Mouse (Mus musculus): ENCODE results near the gene Olfr968.

Olfr968 gene

DNA sequence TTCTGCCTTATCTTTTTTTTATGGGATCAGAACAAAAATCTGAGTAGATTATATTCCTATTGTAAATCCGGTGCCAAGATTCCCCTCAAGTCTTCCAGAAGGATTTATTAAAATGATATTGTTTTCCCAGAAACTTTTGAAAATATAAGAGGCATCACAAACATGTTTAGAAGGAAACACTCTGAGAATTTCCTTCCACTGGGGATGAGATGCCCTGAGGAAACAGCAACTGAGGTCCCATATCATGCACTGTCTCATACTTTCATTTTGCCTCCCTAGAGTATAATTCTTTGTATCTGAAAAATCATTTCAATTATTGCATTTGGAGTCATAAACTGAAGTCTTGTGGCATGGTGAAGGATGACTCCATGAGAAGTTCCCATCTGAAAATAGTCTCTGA lies at the start of gene Olfr968:
Gene Olfr968 (minus strand): TSS at position 101 of the 400 bp plus-strand sequence.
- DNase-seq (ENCODE audit: low spot score): no peak

DNA sequence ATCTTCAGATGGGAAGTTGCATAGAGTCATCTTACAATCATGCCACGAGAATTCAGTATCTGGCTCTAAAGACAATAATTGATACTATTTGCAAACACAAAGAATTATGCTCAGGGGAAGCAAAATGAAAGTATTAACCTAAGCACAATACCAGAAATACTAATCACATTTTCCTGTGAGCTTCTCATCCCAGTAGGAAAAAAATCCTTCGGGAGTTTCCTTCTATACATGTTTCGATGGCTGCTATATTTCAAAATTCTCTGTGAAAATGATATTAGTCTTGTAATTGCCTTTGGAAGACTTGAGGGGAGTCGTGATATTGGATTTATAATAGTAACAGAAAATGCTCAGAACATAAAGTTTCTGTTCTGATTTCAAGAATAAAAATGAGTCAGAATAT lies 25.5 kb upstream of the Olfr968 start, which contains the start of gene Olfr970:
Gene Olfr970 (plus strand): TSS at position 301 of the 400 bp plus-strand sequence.
- DNase-seq (ENCODE audit: low spot score): no peak

- DNase-seq (ENCODE audit: low spot score): no peak
These were observed 7.5 kb upstream of the Olfr968 start, which contains the start of gene Olfr969 for GRCm38 (mm10) chr9:39790558-39790957. TSS of gene Olfr969 (plus strand) at chr9:39790945.

- DNase-seq (ENCODE audit: low spot score): no peak
These were observed 36.6 kb downstream of the Olfr968 start for GRCm38 (mm10) chr9:39746428-39746827.

GRCm38 (mm10) chr9:39745949-39746348 lies 37.1 kb downstream of the Olfr968 start, which contains the start of gene Olfr967:
TSS of gene Olfr967 (plus strand) at chr9:39746249.
- no peak for DNase-seq (ENCODE audit: low spot score)

DNA sequence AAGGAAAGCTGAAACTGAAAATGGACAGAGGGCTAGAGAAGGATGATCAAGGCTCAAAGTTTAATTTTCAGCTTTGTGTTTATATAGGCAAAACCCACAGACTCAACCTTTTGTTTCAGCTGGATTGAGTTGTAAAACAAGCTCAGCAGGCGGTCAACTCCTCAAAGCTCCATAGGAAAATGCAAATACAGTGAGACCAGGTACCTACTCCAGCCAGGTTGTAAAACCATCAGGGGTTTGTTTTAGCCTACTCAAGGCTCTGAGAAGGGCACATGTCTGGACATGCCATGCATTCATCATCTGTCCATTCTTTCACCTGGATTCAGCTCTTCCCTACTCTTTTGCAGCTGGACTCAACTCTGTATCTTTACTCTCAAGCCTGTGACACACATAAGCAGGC lies 42.3 kb downstream of the Olfr968 start:
- DNase-seq (ENCODE audit: low spot score): no peak

DNA sequence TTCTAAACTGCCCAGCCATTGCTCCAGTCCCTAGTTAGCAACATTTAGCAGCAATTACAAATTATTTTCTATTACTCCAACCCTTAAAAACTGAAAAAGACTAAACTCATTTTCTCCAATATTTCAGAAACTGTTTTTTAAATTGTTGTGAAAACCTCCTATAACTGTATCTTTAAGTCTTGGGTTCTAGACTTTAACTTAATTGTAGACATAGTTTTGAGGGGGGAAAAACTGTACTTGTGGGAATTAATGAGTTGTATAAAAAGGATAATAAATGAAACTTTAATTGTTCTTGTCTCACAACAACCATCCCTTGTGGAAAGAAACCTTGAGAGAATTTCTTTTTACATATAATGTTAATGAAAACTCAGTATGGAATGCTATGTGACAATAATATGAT lies 52.4 kb downstream of the Olfr968 start, which contains the start of gene Olfr150:
Gene Olfr150 (plus strand): TSS at position 301 of the 400 bp plus-strand sequence.
- DNase-seq (ENCODE audit: low spot score): no peak

Measured in c-Kit-positive CD71-positive TER-119-positive erythroid progenitor cells, embryonic 14.5 days (primary cell).